Mouse (Mus musculus): ENCODE results near the gene Hibadh.

Gene Hibadh

GRCm38 (mm10) chr6:52638471-52639185 is 1.6 kb downstream of the Hibadh start:
- 90% methylated on average over 1 of the region's 1 CpGs for WGBS

- 94% methylated on average over 4 of the region's 4 CpGs for WGBS
Observed at GRCm38 (mm10) chr6:52637337-52637736, 2.9 kb downstream of the Hibadh start.

- 96% methylated on average over 2 of the region's 2 CpGs for WGBS
Observed at GRCm38 (mm10) chr6:52635395-52635794, 4.8 kb downstream of the Hibadh start.

GRCm38 (mm10) chr6:52630625-52631024 is 9.6 kb downstream of the Hibadh start:
- WGBS, result 91% methylated on average over 4 of the region's 4 CpGs

GRCm38 (mm10) chr6:52629180-52629579 is 11.0 kb downstream of the Hibadh start:
- 98% methylated on average over 4 of the region's 4 CpGs for WGBS

- 95% methylated on average over 4 of the region's 4 CpGs for WGBS
Observed at GRCm38 (mm10) chr6:52626735-52627134, 13.5 kb downstream of the Hibadh start.

GRCm38 (mm10) chr6:52623741-52624140 is 16.4 kb downstream of the Hibadh start:
- WGBS, result 89% methylated on average over 3 of the region's 3 CpGs

- WGBS, result 81% methylated on average over 11 of the region's 11 CpGs
Observed at GRCm38 (mm10) chr6:52621731-52622480, 18.3 kb downstream of the Hibadh start.

GRCm38 (mm10) chr6:52620090-52620489 is 20.1 kb downstream of the Hibadh start:
- WGBS, result 81% methylated on average over 2 of the region's 2 CpGs

- 64% methylated on average over 6 of the region's 6 CpGs for WGBS
Observed at GRCm38 (mm10) chr6:52609626-52610352, 30.4 kb downstream of the Hibadh start.

GRCm38 (mm10) chr6:52608121-52608520 is 32.1 kb downstream of the Hibadh start:
- 96% methylated on average over 4 of the region's 4 CpGs for WGBS

GRCm38 (mm10) chr6:52606746-52607347 is 33.3 kb downstream of the Hibadh start:
- 90% methylated on average over 7 of the region's 7 CpGs for WGBS

GRCm38 (mm10) chr6:52601706-52602642 is 38.2 kb downstream of the Hibadh start:
- WGBS, result 95% methylated on average over 7 of the region's 7 CpGs

GRCm38 (mm10) chr6:52601117-52601516 is 39.1 kb downstream of the Hibadh start:
- WGBS, result 41% methylated on average over 4 of the region's 4 CpGs

- 93% methylated on average over 1 of the region's 1 CpGs for WGBS
Observed at GRCm38 (mm10) chr6:52594752-52595151, 45.4 kb downstream of the Hibadh start.

GRCm38 (mm10) chr6:52584383-52584782 is 55.8 kb downstream of the Hibadh start:
- 31% methylated on average over 8 of the region's 8 CpGs for WGBS

GRCm38 (mm10) chr6:52581081-52581480 is 59.1 kb downstream of the Hibadh start:
- 96% methylated on average over 4 of the region's 4 CpGs for WGBS

- 78% methylated on average over 2 of the region's 2 CpGs for WGBS
Observed at GRCm38 (mm10) chr6:52578322-52578721, 61.9 kb downstream of the Hibadh start.

GRCm38 (mm10) chr6:52577270-52577669 is 62.9 kb downstream of the Hibadh start:
- WGBS, result 27% methylated on average over 4 of the region's 4 CpGs

- WGBS, result 87% methylated on average over 6 of the region's 6 CpGs
Observed at GRCm38 (mm10) chr6:52568706-52569105, 71.5 kb downstream of the Hibadh start.
